Mouse (Mus musculus): ENCODE measurements around the gene Mpdz. TPM values are rescaled to one million over a fixed set of nuclear protein-coding genes. Genes with fewer than 3 reads are reported as not detected.

The Mpdz gene
- polyA plus RNA-seq (2014; fragmentation: Nextera tagmentation; extraction: Ambion mirVana): 43.0 and 45.3 TPM in 2 replicates

GRCm38 (mm10) chr4:81442078-81442981 is at the start of gene Mpdz:
TSS of gene Mpdz (minus strand) at chr4:81442815.
- H3K36me3 ChIP-seq (ENCODE audit: control insufficient read depth, insufficient read depth, low read length): no peaks in the 10 kb centered on the region
- H3K27me3 ChIP-seq (ENCODE audit: control insufficient read depth, insufficient read depth, low read length): no peaks in the 10 kb centered on the region; the same call in 1 of the 2 replicates
- DNase-seq (ENCODE audit: low spot score) (peak; percentile 86), ATAC-seq (ENCODE audit: low FRiP score) (peak; percentile 96)
- peak within 1 kb of the TSS; percentile 83 for H3K27ac ChIP-seq (ENCODE audit: low read depth, low read length)
- H3K9me3 ChIP-seq (ENCODE audit: control insufficient read depth, low read length): no peaks in the 10 kb centered on the region
- no peaks in the 10 kb centered on the region for H3K4me1 ChIP-seq (replicated peaks; ENCODE audit: control insufficient read depth, insufficient read depth, low read length)
- H3K9ac ChIP-seq (ENCODE audit: low read depth, low read length): peak within 1 kb of the TSS; percentile 87
- WGBS: under 1% methylated on average over 50 of the region's 97 CpGs
- peak within 1 kb of the TSS; percentile 87 for H3K4me3 ChIP-seq (ENCODE audit: low read depth, low read length)
- peak within 1 kb of the TSS; percentile 63 for H3K4me2 ChIP-seq (replicated peaks; ENCODE audit: low read depth, low read length)

DNA sequence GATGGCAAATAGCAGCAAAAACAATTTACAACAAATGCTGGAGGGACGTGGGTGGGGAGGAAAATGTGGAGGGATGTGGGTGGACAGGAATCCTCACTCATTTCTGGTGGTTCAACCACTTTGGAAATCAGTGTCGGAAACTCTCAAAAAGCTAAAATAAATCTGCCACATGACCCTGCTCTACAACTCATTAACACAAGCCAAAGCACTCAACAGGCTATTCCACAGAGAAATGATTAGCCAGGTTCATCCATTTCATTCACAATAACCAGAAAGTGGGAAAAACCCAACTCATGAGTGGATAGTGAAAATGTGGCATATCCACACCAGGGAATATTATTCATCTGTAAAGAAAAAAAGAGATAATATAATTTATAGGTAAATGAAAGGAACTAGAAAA is 47.9 kb upstream of the Mpdz start:
- H3K36me3 ChIP-seq (ENCODE audit: control insufficient read depth, insufficient read depth, low read length): no peaks in the 10 kb centered on the region
- no peak for DNase-seq (ENCODE audit: low spot score)
- no peak overlapping the region for H3K4me2 ChIP-seq (replicated peaks; ENCODE audit: low read depth, low read length)
- H3K4me3 ChIP-seq (ENCODE audit: low read depth, low read length): no peak overlapping the region
- no peaks in the 10 kb centered on the region for H3K27me3 ChIP-seq (ENCODE audit: control insufficient read depth, insufficient read depth, low read length)
- no peak overlapping the region for H3K9ac ChIP-seq (ENCODE audit: low read depth, low read length)
- ATAC-seq (ENCODE audit: low FRiP score): no peak
- 91% methylated on average over 2 of the region's 2 CpGs for WGBS
- no peak overlapping the region for H3K27ac ChIP-seq (ENCODE audit: low read depth, low read length)
- H3K4me1 ChIP-seq (replicated peaks; ENCODE audit: control insufficient read depth, insufficient read depth, low read length): no peaks in the 10 kb centered on the region
- no peaks in the 10 kb centered on the region for H3K9me3 ChIP-seq (ENCODE audit: control insufficient read depth, low read length)

GRCm38 (mm10) chr4:81484603-81485002 is 42.0 kb upstream of the Mpdz start:
- 83% methylated on average over 7 of the region's 7 CpGs for WGBS
- Histone ChIP-seq H3K9ac (ENCODE audit: low read depth, low read length) (no peak overlapping the region), H3K36me3 (ENCODE audit: control insufficient read depth, insufficient read depth, low read length) (no peaks in the 10 kb centered on the region), H3K27ac (ENCODE audit: low read depth, low read length) (no peak overlapping the region), H3K9me3 (ENCODE audit: control insufficient read depth, low read length) (no peaks in the 10 kb centered on the region), H3K27me3 (ENCODE audit: control insufficient read depth, insufficient read depth, low read length) (no peaks in the 10 kb centered on the region), H3K4me2 (replicated peaks; ENCODE audit: low read depth, low read length) (no peak overlapping the region), H3K4me3 (ENCODE audit: low read depth, low read length) (no peak overlapping the region), H3K4me1 (replicated peaks; ENCODE audit: control insufficient read depth, insufficient read depth, low read length) (no peaks in the 10 kb centered on the region)
- DNase-seq (ENCODE audit: low spot score) (no peak), ATAC-seq (ENCODE audit: low FRiP score) (no peak)

DNA sequence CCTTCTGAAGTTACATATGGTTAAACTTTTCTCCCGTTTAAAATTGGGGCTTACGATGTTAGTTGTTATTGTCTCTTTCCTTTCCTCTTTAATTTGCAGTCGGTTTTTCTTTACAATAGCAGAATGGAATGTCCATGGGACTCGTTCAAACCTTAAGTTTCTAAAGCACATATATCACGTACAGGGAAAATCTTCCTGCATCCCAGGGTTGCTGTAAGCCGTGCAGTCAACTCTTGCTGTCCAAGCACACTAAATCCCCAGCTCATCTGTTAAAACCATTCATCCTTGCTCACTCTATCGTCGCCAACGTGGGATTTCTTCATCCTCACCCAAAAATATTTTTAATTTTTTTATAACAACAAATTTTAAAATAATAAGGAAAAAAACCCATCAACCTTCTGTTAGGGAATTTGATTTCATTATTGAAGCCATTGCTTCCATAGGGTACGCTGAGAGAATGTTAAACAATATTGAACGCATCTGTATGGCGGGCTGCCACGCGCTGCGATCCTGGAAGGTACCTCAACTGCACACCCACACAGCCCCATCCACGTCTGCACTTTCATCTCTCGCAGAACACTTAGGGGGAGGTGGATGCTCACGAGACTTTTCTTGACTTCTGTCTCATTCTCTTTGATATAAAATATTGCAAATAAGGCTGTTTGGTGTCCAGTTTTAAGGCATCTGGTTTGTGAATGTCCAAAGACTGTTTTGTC is 41.4 kb upstream of the Mpdz start:
- Histone ChIP-seq H3K27ac (ENCODE audit: low read depth, low read length) (no peak overlapping the region), H3K4me1 (replicated peaks; ENCODE audit: control insufficient read depth, insufficient read depth, low read length) (no peaks in the 10 kb centered on the region), H3K9ac (ENCODE audit: low read depth, low read length) (no peak overlapping the region), H3K9me3 (ENCODE audit: control insufficient read depth, low read length) (no peaks in the 10 kb centered on the region), H3K4me2 (replicated peaks; ENCODE audit: low read depth, low read length) (no peak overlapping the region), H3K36me3 (ENCODE audit: control insufficient read depth, insufficient read depth, low read length) (no peaks in the 10 kb centered on the region), H3K4me3 (ENCODE audit: low read depth, low read length) (no peak overlapping the region), H3K27me3 (ENCODE audit: control insufficient read depth, insufficient read depth, low read length) (no peaks in the 10 kb centered on the region)
- WGBS: 83% methylated on average over 18 of the region's 18 CpGs
- ATAC-seq (ENCODE audit: low FRiP score) (no peak), DNase-seq (ENCODE audit: low spot score) (no peak)

DNA sequence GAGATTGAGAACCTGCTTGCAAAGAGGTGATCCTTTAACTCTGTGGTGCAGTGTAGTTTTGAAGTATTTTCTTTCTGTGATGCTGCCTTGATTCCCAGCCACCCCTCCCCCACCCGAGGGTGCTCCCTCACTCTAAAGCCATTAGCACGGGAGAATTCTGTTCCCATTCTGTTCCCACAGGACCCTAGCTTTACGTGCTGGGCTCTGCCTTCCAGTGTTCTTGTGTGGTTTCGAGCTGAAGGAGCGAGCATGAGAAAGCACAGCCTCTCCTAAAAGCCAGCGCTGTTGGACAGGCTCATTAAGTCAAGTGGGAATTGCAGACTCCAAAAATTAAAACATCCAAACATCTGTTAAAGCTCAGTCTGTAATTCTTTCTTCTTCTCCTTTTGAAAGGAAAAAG is 40.5 kb upstream of the Mpdz start:
- DNase-seq (ENCODE audit: low spot score) (peak; percentile 23), ATAC-seq (ENCODE audit: low FRiP score) (no peak)
- Histone ChIP-seq H3K4me1 (replicated peaks; ENCODE audit: control insufficient read depth, insufficient read depth, low read length) (no peaks in the 10 kb centered on the region), H3K4me2 (replicated peaks; ENCODE audit: low read depth, low read length) (no peak overlapping the region), H3K27me3 (ENCODE audit: control insufficient read depth, insufficient read depth, low read length) (no peaks in the 10 kb centered on the region), H3K4me3 (ENCODE audit: low read depth, low read length) (no peak overlapping the region), H3K36me3 (ENCODE audit: control insufficient read depth, insufficient read depth, low read length) (no peaks in the 10 kb centered on the region), H3K9me3 (ENCODE audit: control insufficient read depth, low read length) (no peaks in the 10 kb centered on the region), H3K27ac (ENCODE audit: low read depth, low read length) (no peak overlapping the region), H3K9ac (ENCODE audit: low read depth, low read length) (no peak overlapping the region)
- 28% methylated on average over 6 of the region's 6 CpGs for WGBS

- DNase-seq (ENCODE audit: low spot score): no peak
- H3K9me3 ChIP-seq (ENCODE audit: control insufficient read depth, low read length): no peaks in the 10 kb centered on the region
- no peaks in the 10 kb centered on the region for H3K27me3 ChIP-seq (ENCODE audit: control insufficient read depth, insufficient read depth, low read length)
- H3K4me3 ChIP-seq (ENCODE audit: low read depth, low read length): no peak overlapping the region
- no peak overlapping the region for H3K4me2 ChIP-seq (replicated peaks; ENCODE audit: low read depth, low read length)
- ATAC-seq (ENCODE audit: low FRiP score): no peak
- H3K4me1 ChIP-seq (replicated peaks; ENCODE audit: control insufficient read depth, insufficient read depth, low read length): no peaks in the 10 kb centered on the region
- H3K9ac ChIP-seq (ENCODE audit: low read depth, low read length): no peak overlapping the region
- no peak overlapping the region for H3K27ac ChIP-seq (ENCODE audit: low read depth, low read length)
- 89% methylated on average over 4 of the region's 4 CpGs for WGBS
- H3K36me3 ChIP-seq (ENCODE audit: control insufficient read depth, insufficient read depth, low read length): no peaks in the 10 kb centered on the region
Observed at GRCm38 (mm10) chr4:81466821-81467220, 24.2 kb upstream of the Mpdz start.

DNA sequence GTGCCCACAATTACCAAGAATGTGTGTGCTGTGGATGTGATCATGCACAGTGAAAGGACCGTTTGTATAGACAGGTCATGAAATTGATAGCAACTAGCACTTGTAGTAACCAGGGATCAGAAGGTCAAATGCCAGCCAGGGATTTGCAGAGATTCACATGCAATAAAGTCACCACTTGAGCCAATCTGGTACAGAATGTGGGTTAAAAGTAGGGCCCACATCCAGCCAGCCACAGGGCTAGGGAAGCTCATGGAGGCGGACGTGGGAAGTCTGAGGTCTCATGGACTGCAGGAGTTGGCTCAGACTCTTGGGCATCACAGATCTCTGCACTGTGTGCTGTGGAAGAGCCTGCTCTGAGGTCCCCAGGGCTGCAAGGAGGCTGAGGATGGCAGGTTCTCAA is 22.6 kb upstream of the Mpdz start:
- ATAC-seq (ENCODE audit: low FRiP score): no peak
- H3K9me3 ChIP-seq (ENCODE audit: control insufficient read depth, low read length): no peaks in the 10 kb centered on the region
- 93% methylated on average over 3 of the region's 3 CpGs for WGBS
- no peak overlapping the region for H3K27ac ChIP-seq (ENCODE audit: low read depth, low read length)
- no peaks in the 10 kb centered on the region for H3K4me1 ChIP-seq (replicated peaks; ENCODE audit: control insufficient read depth, insufficient read depth, low read length)
- H3K4me2 ChIP-seq (replicated peaks; ENCODE audit: low read depth, low read length): no peak overlapping the region
- no peaks in the 10 kb centered on the region for H3K27me3 ChIP-seq (ENCODE audit: control insufficient read depth, insufficient read depth, low read length)
- H3K36me3 ChIP-seq (ENCODE audit: control insufficient read depth, insufficient read depth, low read length): no peaks in the 10 kb centered on the region
- H3K9ac ChIP-seq (ENCODE audit: low read depth, low read length): no peak overlapping the region
- no peak overlapping the region for H3K4me3 ChIP-seq (ENCODE audit: low read depth, low read length)
- no peak for DNase-seq (ENCODE audit: low spot score)

GRCm38 (mm10) chr4:81462253-81462652 is 19.6 kb upstream of the Mpdz start:
- H3K9ac ChIP-seq (ENCODE audit: low read depth, low read length): no peak overlapping the region
- ATAC-seq (ENCODE audit: low FRiP score) (no peak), DNase-seq (ENCODE audit: low spot score) (no peak)
- H3K9me3 ChIP-seq (ENCODE audit: control insufficient read depth, low read length): no peaks in the 10 kb centered on the region
- no peak overlapping the region for H3K27ac ChIP-seq (ENCODE audit: low read depth, low read length)
- no peak overlapping the region for H3K4me2 ChIP-seq (replicated peaks; ENCODE audit: low read depth, low read length)
- H3K27me3 ChIP-seq (ENCODE audit: control insufficient read depth, insufficient read depth, low read length): no peaks in the 10 kb centered on the region
- H3K4me3 ChIP-seq (ENCODE audit: low read depth, low read length): no peak overlapping the region
- no peaks in the 10 kb centered on the region for H3K4me1 ChIP-seq (replicated peaks; ENCODE audit: control insufficient read depth, insufficient read depth, low read length)
- no peaks in the 10 kb centered on the region for H3K36me3 ChIP-seq (ENCODE audit: control insufficient read depth, insufficient read depth, low read length)
- WGBS: 86% methylated on average over 4 of the region's 4 CpGs

Measured in hindbrain, embryonic 11.5 days (tissue).